Mouse (Mus musculus) hindbrain, postnatal 0 days (tissue): Measurements from ENCODE around the gene Ly6g5b. TPM values are rescaled to one million over a fixed set of nuclear protein-coding genes. Genes with fewer than 3 reads are reported as not detected.

Experiments used
- ATAC-seq: fragments of 200-750 bp; cut with Nextera tagmentation; 2 replicates; pipeline ENCODE4 v1.8.0; 2017; ENCODE audit warnings: mild to moderate bottlenecking, moderate TSS enrichment, moderate library complexity
- DNase-seq: peaks from one replicate; pipeline ENCODE4 v3.0.0-alpha.2; 2015; ENCODE audit warnings: low spot score
- H3K27ac ChIP-seq: fragments of 300-500 bp; sonication (generic); 2 replicates; pipeline ENCODE4 v1.5.1; 2014; ENCODE audit warnings: mild to moderate bottlenecking
- H3K27me3 ChIP-seq: fragments of 300-500 bp; sonication (generic); 2 replicates; pipeline ENCODE4 v1.6.1; 2014; ENCODE audit warnings: low read length, mixed read lengths; ENCODE audit not compliant: insufficient read depth
- H3K36me3 ChIP-seq: fragments of 300-500 bp; sonication (generic); 2 replicates; pipeline ENCODE4 v1.6.1; 2014; ENCODE audit warnings: low read length, mixed read lengths; ENCODE audit not compliant: insufficient read depth
- H3K4me1 ChIP-seq: fragments of 300-500 bp; sonication (generic); 2 replicates; pipeline ENCODE4 v1.6.1; 2014; ENCODE audit warnings: antibody characterized with exemption, low read length, mixed read lengths; ENCODE audit not compliant: insufficient read depth
- H3K4me2 ChIP-seq: fragments of 300-500 bp; sonication (generic); 2 replicates; pipeline ENCODE4 v1.6.1; 2014; ENCODE audit warnings: low read depth, mild to moderate bottlenecking, low read length, moderate library complexity, mixed read lengths
- H3K4me3 ChIP-seq: fragments of 300-500 bp; sonication (generic); 2 replicates; pipeline ENCODE4 v1.5.1; 2014; ENCODE audit warnings: low read length
- H3K9ac ChIP-seq: fragments of 300-500 bp; sonication (generic); replicated peaks from 2 replicates; pipeline ENCODE4 v1.6.1; 2014; ENCODE audit warnings: mild to moderate bottlenecking, low read length, moderate library complexity, mixed read lengths
- H3K9me3 ChIP-seq: fragments of 300-500 bp; sonication (generic); 2 replicates; pipeline ENCODE4 v1.6.1; 2016; ENCODE audit warnings: low read length, mixed read lengths
- CTCF ChIP-seq: IDR thresholded peaks from 2 replicates; pipeline ENCODE4 v1.5.1; 2016; ENCODE audit warnings: antibody characterized with exemption, control low read depth, low read depth
- WGBS: fragments of 180-500 bp; shearing (Covaris S2); extraction: QIAGEN DNeasy Blood & Tissue Kit; methylation state at CpG from one replicate; pipeline ENCODE4 v1.1.7; 2014; 5-methylcytosine and 5-hydroxymethylcytosine counted together
- polyA plus RNA-seq: library from polyadenylated mRNA; unstranded; fragments of >200 nt; fragmentation: Nextera tagmentation; extraction: Ambion mirVana; gene quantifications from 2 replicates; pipeline ENCODE4 v1.2.1, GENCODE M21; 2015
- total RNA-seq: library from RNA; depleted of rRNA; stranded (reverse); fragments of >200 nt; gene quantifications from 2 replicates; pipeline ENCODE4 v1.2.3, GENCODE M21; 2014

Gene Ly6g5b
- total and polyA plus RNA-seq, 2 experiments from 2014 or later = 1.2 to 1.7 TPM

DNA sequence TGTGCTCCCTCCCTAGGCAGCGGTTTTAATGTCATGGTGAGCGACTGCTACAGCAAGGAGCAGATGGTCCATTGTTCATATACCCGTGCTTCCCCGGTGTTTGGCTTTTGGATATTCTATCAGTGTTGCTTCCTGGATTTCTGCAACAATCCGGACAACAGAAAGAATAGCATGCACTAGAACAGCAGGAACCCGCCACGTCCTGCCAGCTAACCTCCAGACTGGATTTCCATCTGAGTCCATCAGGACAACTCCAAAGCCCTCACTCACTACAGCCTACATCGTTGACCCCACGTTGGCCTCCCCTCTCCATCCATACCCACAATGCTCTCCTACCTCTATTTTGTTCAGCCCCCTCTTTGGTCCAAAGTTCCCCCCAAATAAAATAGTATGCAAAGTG is 3.5 kb downstream of the Ly6g5b start:
- no peak for ATAC-seq
- peaks cover 14% of the 10 kb centered on the region; the same call in 1 of the 2 replicates for H3K36me3 ChIP-seq
- no peaks in the 10 kb centered on the region for H3K27me3 ChIP-seq
- DNase-seq = no peak
- no peak for TF ChIP-seq CTCF
- 54% methylated on average over 9 of the region's 9 CpGs for WGBS
- no peak overlapping the region for H3K4me3 ChIP-seq
- H3K9me3 ChIP-seq = no peaks in the 10 kb centered on the region
- H3K9ac ChIP-seq = no peak overlapping the region
- no peaks in the 10 kb centered on the region for H3K4me1 ChIP-seq
- no peak overlapping the region for H3K27ac ChIP-seq
- H3K4me2 ChIP-seq = no peak overlapping the region

DNA sequence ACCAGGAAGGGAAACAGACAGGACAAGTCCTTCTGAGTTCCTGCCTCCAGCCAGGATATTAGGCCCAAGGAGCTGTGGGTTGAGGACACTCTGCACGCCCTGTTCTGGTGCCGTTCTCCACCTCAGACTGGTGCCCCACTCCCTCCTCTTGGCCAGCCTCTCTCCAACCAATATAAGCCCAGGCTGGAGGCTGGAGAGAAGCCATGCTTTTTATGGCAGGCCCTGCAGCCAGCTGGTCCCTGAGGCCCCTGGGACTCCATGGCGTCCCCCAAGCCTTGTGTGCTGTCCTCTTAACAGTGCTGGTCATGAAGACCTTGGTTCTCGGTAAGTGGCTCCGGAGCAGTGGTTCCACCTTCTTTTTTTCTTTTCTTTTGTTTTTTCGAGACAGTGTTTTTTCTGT is 7.1 kb downstream of the Ly6g5b start, which contains the start of gene Ly6g5c:
Gene Ly6g5c (plus strand): TSS at position 183 of the 400 bp plus-strand sequence.
- TF ChIP-seq CTCF = no peak
- WGBS = 71% methylated on average over 6 of the region's 6 CpGs
- no peaks in the 10 kb centered on the region for H3K9me3 ChIP-seq
- H3K27me3 ChIP-seq = no peaks in the 10 kb centered on the region
- no peak for ATAC-seq
- peaks cover 12% of the 10 kb centered on the region for H3K36me3 ChIP-seq
- peak; percentile 27 for DNase-seq
- H3K4me1 ChIP-seq = no peaks in the 10 kb centered on the region
- H3K4me3 ChIP-seq = no peak within 1 kb of the TSS
- no peak within 1 kb of the TSS for H3K9ac ChIP-seq
- no peak within 1 kb of the TSS for H3K27ac ChIP-seq
- no peak within 1 kb of the TSS for H3K4me2 ChIP-seq

DNA sequence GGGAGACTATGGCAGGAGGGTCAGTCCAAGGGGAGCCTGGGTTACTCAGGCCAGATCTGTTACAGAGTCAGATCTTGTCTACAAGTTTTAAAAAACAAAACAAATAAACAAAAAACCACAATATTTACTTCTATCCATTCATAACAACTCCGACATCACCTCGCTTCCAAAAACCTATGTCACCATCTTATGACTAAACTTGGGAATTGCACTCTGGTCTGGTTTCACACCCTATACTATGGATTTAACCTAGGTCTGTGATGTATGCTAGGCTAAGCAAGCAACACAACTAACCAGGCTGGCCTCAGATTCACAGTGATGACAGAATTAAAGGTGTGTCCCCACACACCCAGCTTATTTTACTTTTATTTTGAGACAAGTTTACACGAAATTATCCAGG is 8.7 kb downstream of the Ly6g5b start:
- H3K9me3 ChIP-seq = no peaks in the 10 kb centered on the region
- ATAC-seq (no peak), DNase-seq (peak; percentile 27)
- H3K4me1 ChIP-seq = no peaks in the 10 kb centered on the region
- peak; percentile 51 for TF ChIP-seq CTCF
- H3K4me3 ChIP-seq = no peak overlapping the region
- no peak overlapping the region; the same call in 1 of the 2 replicates for H3K27ac ChIP-seq
- H3K4me2 ChIP-seq = 0 out of 2 replicates have a peak overlapping the region, but pooled peaks have one; percentile 40
- peaks cover 26% of the 10 kb centered on the region for H3K36me3 ChIP-seq
- no peaks in the 10 kb centered on the region for H3K27me3 ChIP-seq
- H3K9ac ChIP-seq = no peak overlapping the region
- 62% methylated on average over 3 of the region's 3 CpGs for WGBS

DNA sequence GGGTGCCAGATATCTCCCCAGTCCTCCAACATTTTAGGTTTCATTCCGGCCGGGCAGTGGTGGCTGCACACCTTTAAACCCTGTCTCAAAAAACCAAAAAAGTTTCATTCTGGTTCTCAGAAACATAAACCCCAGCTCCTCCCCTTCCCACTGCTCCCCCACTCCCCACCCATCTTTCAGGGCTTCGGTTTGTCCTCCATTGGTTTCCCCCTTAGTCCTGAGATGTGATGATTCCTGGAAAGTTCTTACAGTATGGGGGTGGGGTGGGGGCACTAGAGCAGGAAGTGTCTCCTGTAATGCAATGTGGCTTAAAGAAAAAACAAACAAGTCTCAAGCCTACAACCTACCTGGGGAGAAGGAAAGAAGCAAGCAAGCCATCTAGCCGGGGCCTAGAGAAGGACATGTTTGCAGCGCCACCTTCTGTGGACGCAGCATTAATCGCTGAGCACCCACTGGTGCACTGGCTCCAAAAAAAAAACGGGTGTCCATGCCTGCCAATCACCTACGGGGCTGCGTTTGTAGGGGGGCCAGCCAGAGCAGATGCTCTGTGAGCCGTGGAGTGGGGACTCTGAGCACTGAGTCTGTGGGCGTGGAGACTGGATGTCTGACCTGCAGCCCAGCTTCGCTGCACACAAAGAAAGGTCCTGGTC is 9.4 kb downstream of the Ly6g5b start:
- Histone ChIP-seq H3K27ac (peak overlapping the region; percentile 28; the same call in 1 of the 2 replicates), H3K4me1 (no peaks in the 10 kb centered on the region), H3K27me3 (no peaks in the 10 kb centered on the region), H3K9me3 (no peaks in the 10 kb centered on the region), H3K4me3 (no peak overlapping the region), H3K4me2 (peak overlapping the region; percentile 40), H3K36me3 (peaks cover 32% of the 10 kb centered on the region), H3K9ac (peak overlapping the region; percentile 23; the same call in 1 of the 2 replicates)
- peak; percentile 49 for ATAC-seq
- TF ChIP-seq CTCF = peak; percentile 78
- WGBS = 17% methylated on average over 13 of the region's 13 CpGs
- DNase-seq = peak; percentile 75

DNA sequence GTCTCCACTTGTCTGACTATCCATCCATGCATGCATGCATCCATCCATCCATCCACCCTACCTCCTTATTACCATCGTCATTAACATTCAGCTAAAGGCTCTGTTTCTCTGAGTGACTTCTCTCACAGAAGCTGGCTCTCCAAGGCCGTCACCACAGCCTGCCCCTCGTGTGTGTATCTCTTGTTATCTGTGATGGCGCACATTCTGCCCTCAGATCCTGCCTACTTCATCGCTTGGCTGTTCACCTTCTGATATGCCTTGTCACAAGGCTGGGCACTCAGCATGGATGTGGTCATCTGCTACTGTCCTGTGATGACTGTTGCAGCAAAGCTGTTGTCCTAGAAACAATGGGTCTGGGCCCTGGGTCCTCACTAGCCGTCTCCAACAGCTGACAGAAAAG is 10.5 kb downstream of the Ly6g5b start:
- ATAC-seq (no peak), DNase-seq (no peak)
- Histone ChIP-seq H3K36me3 (peaks cover 43% of the 10 kb centered on the region), H3K9me3 (no peaks in the 10 kb centered on the region), H3K4me2 (no peak overlapping the region), H3K4me1 (no peaks in the 10 kb centered on the region), H3K27ac (no peak overlapping the region), H3K4me3 (no peak overlapping the region), H3K27me3 (no peaks in the 10 kb centered on the region), H3K9ac (no peak overlapping the region)
- WGBS = 68% methylated on average over 6 of the region's 6 CpGs
- no peak for TF ChIP-seq CTCF

DNA sequence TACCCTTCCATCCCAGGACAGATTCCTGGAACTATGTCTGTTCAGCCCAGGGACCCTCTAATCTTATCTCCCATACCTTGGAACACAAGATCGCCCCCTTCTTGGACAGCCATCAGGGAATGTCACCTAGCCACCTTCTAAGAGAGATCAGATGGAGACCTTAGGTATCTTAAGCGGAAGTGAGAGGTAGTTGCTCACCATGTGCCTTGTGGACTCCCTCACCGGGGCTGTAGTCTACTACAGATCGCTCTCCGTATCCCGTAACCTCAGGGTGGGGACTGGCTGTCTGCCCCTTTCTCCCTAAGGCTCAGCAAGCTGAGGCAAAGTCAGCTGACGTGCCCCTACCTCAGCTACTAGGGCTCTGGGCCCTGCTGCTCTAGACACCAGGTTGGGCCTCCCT is 11.1 kb downstream of the Ly6g5b start:
- Histone ChIP-seq H3K36me3 (peaks cover 50% of the 10 kb centered on the region), H3K9ac (no peak overlapping the region), H3K27me3 (no peaks in the 10 kb centered on the region), H3K4me3 (no peak overlapping the region), H3K4me2 (no peak overlapping the region), H3K27ac (no peak overlapping the region), H3K9me3 (no peaks in the 10 kb centered on the region), H3K4me1 (no peaks in the 10 kb centered on the region)
- WGBS = 94% methylated on average over 7 of the region's 7 CpGs
- DNase-seq = no peak
- no peak for ATAC-seq
- TF ChIP-seq CTCF = no peak

DNA sequence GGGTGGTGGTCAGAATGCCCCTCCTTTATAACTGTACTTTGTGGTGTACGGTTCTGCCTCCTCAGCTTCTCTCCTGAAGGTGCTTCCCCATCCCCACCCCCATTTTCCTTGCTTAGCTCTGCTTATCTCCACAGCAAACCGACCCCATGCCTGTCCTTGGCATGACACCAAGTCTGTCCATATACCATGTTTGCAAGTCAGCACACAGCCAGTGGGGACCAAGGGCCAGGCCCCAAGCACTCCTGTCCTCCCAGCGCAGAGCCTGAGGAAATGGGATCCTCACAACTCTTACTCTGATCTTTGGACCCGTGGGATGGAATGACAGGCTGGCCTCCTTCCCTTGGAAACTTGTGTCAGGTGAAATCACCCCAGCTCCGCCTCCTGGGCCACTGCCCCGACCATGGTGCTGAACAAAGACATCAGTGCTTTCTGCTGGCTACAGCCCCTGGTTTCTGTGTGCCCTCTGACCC is 12.0 kb downstream of the Ly6g5b start:
- no peak overlapping the region for H3K27ac ChIP-seq
- H3K4me3 ChIP-seq = no peak overlapping the region
- no peak overlapping the region for H3K4me2 ChIP-seq
- WGBS = 67% methylated on average over 6 of the region's 6 CpGs
- H3K9me3 ChIP-seq = no peaks in the 10 kb centered on the region
- peaks cover 57% of the 10 kb centered on the region for H3K36me3 ChIP-seq
- H3K27me3 ChIP-seq = no peaks in the 10 kb centered on the region
- TF ChIP-seq CTCF = no peak
- no peak overlapping the region for H3K9ac ChIP-seq
- no peak for DNase-seq
- no peak for ATAC-seq
- H3K4me1 ChIP-seq = no peaks in the 10 kb centered on the region
